Mouse (Mus musculus) midbrain, embryonic 10.5 days (tissue): ENCODE data around the gene Rxfp4. TPM values are rescaled to one million over a fixed set of nuclear protein-coding genes. Genes with fewer than 3 reads are reported as not detected.
A peak's percentile ranks its signal among the peaks of the same experiment; 100 is the strongest.
"Not testable (repeated sequence)": the region's sequence is repeated elsewhere in the genome, so short reads cannot be mapped to it uniquely, and the experiment has no call there.

Experiments
- DNase-seq: peaks from one replicate; pipeline ENCODE4 v3.0.0-alpha.2; 2017; ENCODE audit warnings: low spot score
- H3K27ac ChIP-seq: fragments of 300-500 bp; sonication (generic); replicated peaks from 2 replicates; pipeline ENCODE4 v1.5.1; 2016; ENCODE audit warnings: mild to moderate bottlenecking
- H3K27me3 ChIP-seq: fragments of 300-500 bp; sonication (generic); 2 replicates; pipeline ENCODE4 v1.6.1; 2016; ENCODE audit warnings: low read depth, mild to moderate bottlenecking; ENCODE audit not compliant: poor library complexity, severe bottlenecking
- H3K36me3 ChIP-seq: fragments of 300-500 bp; sonication (generic); 2 replicates; pipeline ENCODE4 v1.6.1; 2016; ENCODE audit warnings: mild to moderate bottlenecking, moderate library complexity
- H3K4me1 ChIP-seq: fragments of 300-500 bp; sonication (generic); 2 replicates; pipeline ENCODE4 v1.6.1; 2016
- H3K4me3 ChIP-seq: fragments of 300-500 bp; sonication (generic); 2 replicates; pipeline ENCODE4 v1.5.1; 2016; ENCODE audit warnings: mild to moderate bottlenecking, moderate library complexity
- H3K9me3 ChIP-seq: fragments of 300-500 bp; sonication (generic); replicated peaks from 2 replicates; pipeline ENCODE4 v1.6.1; 2016; ENCODE audit warnings: mild to moderate bottlenecking
- WGBS: fragments of 180-500 bp; shearing (Covaris S2); methylation state at CpG from one replicate; pipeline ENCODE4 v1.1.7; 2016; 5-methylcytosine and 5-hydroxymethylcytosine counted together
- polyA plus RNA-seq: library from polyadenylated mRNA; unstranded; fragments of >200 nt; fragmentation: Nextera tagmentation; extraction: Ambion mirVana; gene quantifications from 2 replicates; pipeline ENCODE4 v1.2.1, GENCODE M21; 2016

Rxfp4 gene
- polyA plus RNA-seq, 1 experiment from 2014 or later = not detected

DNA sequence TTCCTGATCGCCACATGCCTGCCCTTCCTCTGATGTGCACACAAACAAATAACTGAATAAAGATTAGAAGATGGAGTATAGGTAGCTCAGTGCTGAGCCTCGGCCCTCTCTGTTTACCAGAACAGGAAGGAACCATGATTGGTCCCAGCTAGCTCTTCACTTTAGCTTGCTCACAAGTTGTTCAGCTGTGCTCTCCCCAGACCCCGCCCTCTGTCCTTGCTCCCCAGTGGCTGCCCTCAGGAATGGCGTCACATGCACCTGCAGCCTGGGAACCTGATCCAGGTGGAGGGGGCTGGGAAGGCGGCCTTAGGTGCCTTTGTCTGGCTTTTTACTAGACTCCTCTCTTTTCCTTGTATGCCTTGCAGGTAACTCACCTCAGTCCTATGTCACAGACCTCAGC lies 37.8 kb downstream of the Rxfp4 start:
- H3K9me3 ChIP-seq = no peaks in the 10 kb centered on the region
- no peaks in the 10 kb centered on the region for H3K36me3 ChIP-seq
- H3K27me3 ChIP-seq = peaks cover 23% of the 10 kb centered on the region; the same call in 1 of the 2 replicates
- DNase-seq = no peak
- 0 out of 2 replicates have a peak overlapping the region, but pooled peaks have one; percentile 17 for H3K27ac ChIP-seq
- H3K4me1 ChIP-seq = peaks cover 30% of the 10 kb centered on the region
- H3K4me3 ChIP-seq = no peak overlapping the region
- 67% methylated on average over 5 of the region's 5 CpGs for WGBS

DNA sequence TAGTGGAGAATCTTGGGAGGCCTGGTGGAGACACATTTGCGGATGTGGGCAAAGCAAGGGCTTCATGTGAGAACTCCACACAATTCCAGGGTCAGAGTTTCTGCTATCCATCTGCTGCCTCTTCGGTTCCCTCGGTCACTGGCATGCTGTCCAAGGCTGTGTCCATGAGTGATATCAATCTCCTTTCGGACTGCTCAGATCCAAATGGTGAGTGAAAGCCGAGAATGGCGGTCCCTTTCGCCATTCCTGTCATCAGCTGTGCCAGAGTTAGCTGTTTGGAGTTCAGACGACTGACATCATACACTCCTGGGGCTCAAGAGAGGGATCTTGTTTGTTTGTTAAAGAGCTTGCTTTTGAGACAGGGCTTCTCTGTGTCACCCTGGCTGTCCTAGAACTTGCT lies 38.5 kb downstream of the Rxfp4 start:
- WGBS = 77% methylated on average over 8 of the region's 8 CpGs

DNA sequence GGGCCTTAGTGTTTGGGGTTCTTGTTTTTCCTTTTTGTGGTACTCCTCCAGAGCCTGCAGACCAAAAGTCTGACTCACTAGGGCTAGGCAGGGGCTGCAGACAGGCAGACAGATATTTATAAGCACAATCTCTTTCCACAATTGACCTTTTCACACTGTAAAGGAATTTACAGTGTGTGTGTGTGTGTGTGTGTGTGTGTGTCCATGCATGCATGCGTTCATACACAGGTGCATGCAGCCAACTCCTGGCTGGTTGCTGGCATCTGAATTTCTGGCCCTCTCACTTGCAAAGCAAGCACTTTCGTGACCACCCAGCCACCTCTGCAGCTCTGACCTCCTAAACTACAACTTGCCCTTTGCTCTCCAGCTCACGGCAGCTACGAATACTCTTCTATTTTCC lies 43.9 kb downstream of the Rxfp4 start:
- Histone ChIP-seq H3K4me3 (no peak overlapping the region), H3K36me3 (no peaks in the 10 kb centered on the region), H3K27ac (no peak overlapping the region), H3K27me3 (peaks cover 12% of the 10 kb centered on the region), H3K4me1 (peaks cover 20% of the 10 kb centered on the region), H3K9me3 (no peaks in the 10 kb centered on the region)
- DNase-seq = no peak
- WGBS = 77% methylated on average over 4 of the region's 4 CpGs

More for the DNA sequence above, 38.5 kb downstream of the Rxfp4 start:
- no peak for DNase-seq
- peaks cover 23% of the 10 kb centered on the region; the same call in 1 of the 2 replicates for H3K27me3 ChIP-seq
- no peaks in the 10 kb centered on the region for H3K9me3 ChIP-seq
- H3K27ac ChIP-seq = no peak overlapping the region
- H3K4me1 ChIP-seq = peaks cover 23% of the 10 kb centered on the region
- H3K4me3 ChIP-seq = no peak overlapping the region
- no peaks in the 10 kb centered on the region for H3K36me3 ChIP-seq

- no peak for DNase-seq
- H3K9me3 ChIP-seq = no peaks in the 10 kb centered on the region
- peak overlapping the region; percentile 60 for H3K27ac ChIP-seq
- H3K4me3 ChIP-seq = peak overlapping the region; percentile 47
- no peaks in the 10 kb centered on the region for H3K36me3 ChIP-seq
- peaks cover 25% of the 10 kb centered on the region for H3K4me1 ChIP-seq
- H3K27me3 ChIP-seq = peaks cover 12% of the 10 kb centered on the region
- 16% methylated on average over 10 of the region's 10 CpGs for WGBS
Measured at GRCm38 (mm10) chr3:88607758-88608138, 45.2 kb downstream of the Rxfp4 start.

GRCm38 (mm10) chr3:88607065-88607757 lies 45.7 kb downstream of the Rxfp4 start:
- under 1% methylated on average over 20 of the region's 20 CpGs for WGBS
- H3K4me1 ChIP-seq = peaks cover 25% of the 10 kb centered on the region
- DNase-seq = peak; percentile 94
- peak overlapping the region; percentile 71 for H3K27ac ChIP-seq
- no peaks in the 10 kb centered on the region for H3K9me3 ChIP-seq
- peaks cover 12% of the 10 kb centered on the region for H3K27me3 ChIP-seq
- no peaks in the 10 kb centered on the region for H3K36me3 ChIP-seq
- H3K4me3 ChIP-seq = peak overlapping the region; percentile 47

GRCm38 (mm10) chr3:88605666-88606065 lies 47.3 kb downstream of the Rxfp4 start, which contains the start of gene Arhgef2:
TSS of gene Arhgef2 (plus strand) at chr3:88605966.
- H3K9me3 ChIP-seq, H3K36me3 ChIP-seq, DNase-seq: not testable (repeated sequence)
- Histone ChIP-seq H3K4me3 (peak within 1 kb of the TSS; percentile 47), H3K27ac (peak within 1 kb of the TSS; percentile 71; the same call in 1 of the 2 replicates), H3K27me3 (peaks cover 12% of the 10 kb centered on the region), H3K4me1 (peaks cover 25% of the 10 kb centered on the region)
- 96% methylated on average over 2 of the region's 2 CpGs for WGBS

GRCm38 (mm10) chr3:88604863-88605262 lies 48.1 kb downstream of the Rxfp4 start:
- H3K9me3 ChIP-seq = no peaks in the 10 kb centered on the region
- H3K4me1 ChIP-seq = peaks cover 25% of the 10 kb centered on the region
- H3K27me3 ChIP-seq = peaks cover 12% of the 10 kb centered on the region
- DNase-seq = no peak
- H3K4me3 ChIP-seq = no peak overlapping the region
- H3K27ac ChIP-seq = no peak overlapping the region
- H3K36me3 ChIP-seq = no peaks in the 10 kb centered on the region
- WGBS = 95% methylated on average over 7 of the region's 7 CpGs

DNA sequence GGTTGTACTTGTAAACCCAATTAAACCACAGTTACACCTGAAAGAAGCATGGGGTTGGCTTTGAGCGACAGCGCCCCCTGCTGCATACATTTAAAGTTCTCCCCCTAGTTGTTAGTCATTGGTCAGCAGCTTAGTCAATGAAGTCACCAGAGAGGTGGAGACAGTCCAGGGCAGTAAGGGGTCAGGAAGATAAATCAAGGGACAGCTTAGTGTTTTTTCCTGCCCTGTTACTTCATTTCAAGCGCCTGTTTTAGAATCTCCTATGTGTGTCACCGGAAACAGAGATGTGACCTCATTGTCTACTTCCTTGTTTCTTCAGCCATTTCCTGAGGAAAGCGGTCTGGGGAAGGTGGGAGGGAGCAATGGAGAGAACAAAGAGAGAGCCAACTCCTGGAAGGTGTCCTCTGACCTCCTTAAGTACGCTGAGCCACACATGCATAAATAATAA lies 49.2 kb downstream of the Rxfp4 start:
- Histone ChIP-seq H3K36me3 (no peaks in the 10 kb centered on the region), H3K4me1 (peaks cover 25% of the 10 kb centered on the region), H3K4me3 (no peak overlapping the region), H3K27me3 (peaks cover 12% of the 10 kb centered on the region), H3K27ac (no peak overlapping the region), H3K9me3 (no peaks in the 10 kb centered on the region)
- peak; percentile 49 for DNase-seq
- WGBS = 26% methylated on average over 6 of the region's 6 CpGs

DNA sequence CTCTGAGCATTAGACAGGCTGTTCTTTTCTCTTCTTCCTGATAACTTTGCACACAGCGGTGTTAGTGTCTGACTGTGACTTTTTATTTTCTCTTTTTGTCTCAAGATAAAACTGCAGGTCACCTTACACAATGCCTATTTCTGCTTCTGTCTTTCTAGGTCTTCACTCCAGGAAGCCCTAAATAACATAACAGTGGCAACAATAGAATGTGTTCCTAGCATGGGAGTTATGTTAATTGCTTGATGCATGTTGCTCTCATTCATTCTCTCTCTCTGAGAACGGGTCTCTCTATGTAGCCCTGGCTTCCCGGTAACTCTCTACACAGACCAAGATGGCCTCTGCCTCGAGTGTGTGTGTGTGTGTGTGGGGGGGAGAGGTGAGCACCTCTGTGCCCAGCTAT lies 50.5 kb downstream of the Rxfp4 start:
- no peak for DNase-seq
- H3K27ac ChIP-seq = no peak overlapping the region
- 84% methylated on average over 4 of the region's 4 CpGs for WGBS
- H3K27me3 ChIP-seq = peaks cover 12% of the 10 kb centered on the region
- H3K9me3 ChIP-seq = no peaks in the 10 kb centered on the region
- peaks cover 16% of the 10 kb centered on the region for H3K4me1 ChIP-seq
- H3K4me3 ChIP-seq = no peak overlapping the region
- H3K36me3 ChIP-seq = no peaks in the 10 kb centered on the region

Other genes starting within 250 kb of the Rxfp4 start
- 162 and 174 TPM in 2 replicates for gene Pmf1, start 242.8 kb downstream of the Rxfp4 start, polyA plus RNA-seq
- gene Slc25a44, start 228.0 kb downstream of the Rxfp4 start, polyA plus RNA-seq = 18.7 and 20.0 TPM in 2 replicates
- 4.9 and 10.5 TPM in 2 replicates for gene Sema4a, start 192.0 kb downstream of the Rxfp4 start, polyA plus RNA-seq
- gene Lmna, start 143.2 kb downstream of the Rxfp4 start, polyA plus RNA-seq = 13.5 and 18.3 TPM in 2 replicates
- gene Mex3a, start 120.7 kb downstream of the Rxfp4 start, polyA plus RNA-seq = 27.7 and 33.8 TPM in 2 replicates
- 0.49 and 0.79 TPM in 2 replicates for gene Rab25, start 104.8 kb downstream of the Rxfp4 start, polyA plus RNA-seq
- gene Lamtor2, start 100.1 kb downstream of the Rxfp4 start, polyA plus RNA-seq = 175 and 192 TPM in 2 replicates
- gene Ubqln4, start 99.4 kb downstream of the Rxfp4 start, polyA plus RNA-seq = 71.1 and 74.1 TPM in 2 replicates
- 201 and 207 TPM in 2 replicates for gene Ssr2, start 77.3 kb downstream of the Rxfp4 start, polyA plus RNA-seq
- 82.2 and 106 TPM in 2 replicates for gene Arhgef2, start 47.2 kb downstream of the Rxfp4 start, polyA plus RNA-seq
- gene Khdc4, start 32.7 kb upstream of the Rxfp4 start, polyA plus RNA-seq = 95.5 and 102 TPM in 2 replicates
- 38.9 and 43.8 TPM in 2 replicates for gene Rit1, start 63.7 kb upstream of the Rxfp4 start, polyA plus RNA-seq
- 129 and 187 TPM in 2 replicates for gene Syt11, start 122.0 kb upstream of the Rxfp4 start, polyA plus RNA-seq
- 15.3 and 17.3 TPM in 2 replicates for gene Gon4l, start 182.1 kb upstream of the Rxfp4 start, polyA plus RNA-seq